Mouse (Mus musculus): ENCODE measurements around the gene Cyth1. TPM values are rescaled to one million over a fixed set of nuclear protein-coding genes. Genes with fewer than 3 reads are reported as not detected.
A peak's percentile ranks its signal among the peaks of the same experiment; 100 is the strongest.

Gene Cyth1
- polyA plus RNA-seq, 1 experiment = 19.6 TPM

- Histone ChIP-seq H3K4me3 (ENCODE audit: low read depth, low read length) (peak overlapping the region; percentile 32), H3K4me1 (ENCODE audit: control insufficient read depth, insufficient read depth, insufficient read length, low read length) (peaks cover 41% of the 10 kb centered on the region)
- WGBS = 60% methylated on average over 9 of the region's 9 CpGs
These were observed 46.5 kb downstream of the Cyth1 start for GRCm38 (mm10) chr11:118201833-118202409.

GRCm38 (mm10) chr11:118200834-118201830 is 47.3 kb downstream of the Cyth1 start:
- Histone ChIP-seq H3K27me3 (ENCODE audit: control insufficient read depth, insufficient read depth, low read length) (no peaks in the 10 kb centered on the region), H3K27ac (ENCODE audit: insufficient read depth, low read depth, low read length) (no peak overlapping the region), H3K4me3 (ENCODE audit: low read depth, low read length) (no peak overlapping the region), H3K36me3 (ENCODE audit: control insufficient read depth, insufficient read depth, low read length) (0 out of 2 replicates have a peak, but pooled peaks cover 1% of the 10 kb centered on the region), H3K4me1 (ENCODE audit: control insufficient read depth, insufficient read depth, insufficient read length, low read length) (peaks cover 44% of the 10 kb centered on the region)
- no peak for TF ChIP-seq CTCF (IDR thresholded peaks at IDR 0.05; ENCODE audit: extremely low read depth, insufficient read length, insufficient replicate concordance, low read depth, low read length)
- TF ChIP-seq POLR2A (IDR thresholded peaks at IDR 0.05; ENCODE audit: low read depth, low read length) = no peak
- 33% methylated on average over 11 of the region's 11 CpGs for WGBS

More at GRCm38 (mm10) chr11:118201833-118202409, 46.5 kb downstream of the Cyth1 start:
- TF ChIP-seq CTCF (IDR thresholded peaks at IDR 0.05; ENCODE audit: extremely low read depth, insufficient read length, insufficient replicate concordance, low read depth, low read length) (no peak), POLR2A (IDR thresholded peaks at IDR 0.05; ENCODE audit: low read depth, low read length) (no peak)
- Histone ChIP-seq H3K36me3 (ENCODE audit: control insufficient read depth, insufficient read depth, low read length) (0 out of 2 replicates have a peak, but pooled peaks cover 1% of the 10 kb centered on the region), H3K27ac (ENCODE audit: insufficient read depth, low read depth, low read length) (0 out of 2 replicates have a peak overlapping the region, but pooled peaks have one; percentile 20), H3K27me3 (ENCODE audit: control insufficient read depth, insufficient read depth, low read length) (no peaks in the 10 kb centered on the region)

- no peak for TF ChIP-seq CTCF (IDR thresholded peaks at IDR 0.05; ENCODE audit: extremely low read depth, insufficient read length, insufficient replicate concordance, low read depth, low read length)
- no peak for TF ChIP-seq POLR2A (IDR thresholded peaks at IDR 0.05; ENCODE audit: low read depth, low read length)
- no peak overlapping the region for H3K27ac ChIP-seq (ENCODE audit: insufficient read depth, low read depth, low read length)
- H3K36me3 ChIP-seq (ENCODE audit: control insufficient read depth, insufficient read depth, low read length) = no peaks in the 10 kb centered on the region
- WGBS = 84% methylated on average over 2 of the region's 2 CpGs
- no peaks in the 10 kb centered on the region for H3K27me3 ChIP-seq (ENCODE audit: control insufficient read depth, insufficient read depth, low read length)
- peaks cover 58% of the 10 kb centered on the region for H3K4me1 ChIP-seq (ENCODE audit: control insufficient read depth, insufficient read depth, insufficient read length, low read length)
- no peak overlapping the region for H3K4me3 ChIP-seq (ENCODE audit: low read depth, low read length)
These were observed 50.1 kb downstream of the Cyth1 start for GRCm38 (mm10) chr11:118198296-118198600.

GRCm38 (mm10) chr11:118197508-118198295 is 50.7 kb downstream of the Cyth1 start:
- TF ChIP-seq POLR2A (IDR thresholded peaks at IDR 0.05; ENCODE audit: low read depth, low read length) (no peak), CTCF (IDR thresholded peaks at IDR 0.05; ENCODE audit: extremely low read depth, insufficient read length, insufficient replicate concordance, low read depth, low read length) (no peak)
- no peaks in the 10 kb centered on the region for H3K27me3 ChIP-seq (ENCODE audit: control insufficient read depth, insufficient read depth, low read length)
- 64% methylated on average over 13 of the region's 13 CpGs for WGBS
- H3K4me3 ChIP-seq (ENCODE audit: low read depth, low read length) = no peak overlapping the region
- H3K36me3 ChIP-seq (ENCODE audit: control insufficient read depth, insufficient read depth, low read length) = no peaks in the 10 kb centered on the region
- H3K27ac ChIP-seq (ENCODE audit: insufficient read depth, low read depth, low read length) = no peak overlapping the region
- H3K4me1 ChIP-seq (ENCODE audit: control insufficient read depth, insufficient read depth, insufficient read length, low read length) = peaks cover 60% of the 10 kb centered on the region

GRCm38 (mm10) chr11:118196824-118197388 is 51.5 kb downstream of the Cyth1 start:
- peaks cover 5% of the 10 kb centered on the region; the same call in 1 of the 2 replicates for H3K36me3 ChIP-seq (ENCODE audit: control insufficient read depth, insufficient read depth, low read length)
- no peaks in the 10 kb centered on the region for H3K27me3 ChIP-seq (ENCODE audit: control insufficient read depth, insufficient read depth, low read length)
- peaks cover 53% of the 10 kb centered on the region for H3K4me1 ChIP-seq (ENCODE audit: control insufficient read depth, insufficient read depth, insufficient read length, low read length)
- no peak overlapping the region for H3K27ac ChIP-seq (ENCODE audit: insufficient read depth, low read depth, low read length)
- TF ChIP-seq CTCF (IDR thresholded peaks at IDR 0.05; ENCODE audit: extremely low read depth, insufficient read length, insufficient replicate concordance, low read depth, low read length) = no peak
- TF ChIP-seq POLR2A (IDR thresholded peaks at IDR 0.05; ENCODE audit: low read depth, low read length) = no peak
- no peak overlapping the region for H3K4me3 ChIP-seq (ENCODE audit: low read depth, low read length)
- WGBS = 77% methylated on average over 10 of the region's 10 CpGs

GRCm38 (mm10) chr11:118193390-118194147 is 54.8 kb downstream of the Cyth1 start:
- H3K4me1 ChIP-seq (ENCODE audit: control insufficient read depth, insufficient read depth, insufficient read length, low read length) = peaks cover 29% of the 10 kb centered on the region
- WGBS = 44% methylated on average over 14 of the region's 14 CpGs
- no peak overlapping the region for H3K4me3 ChIP-seq (ENCODE audit: low read depth, low read length)
- peaks cover 12% of the 10 kb centered on the region; the same call in 1 of the 2 replicates for H3K36me3 ChIP-seq (ENCODE audit: control insufficient read depth, insufficient read depth, low read length)
- H3K27ac ChIP-seq (ENCODE audit: insufficient read depth, low read depth, low read length) = peak overlapping the region; percentile 7; the same call in 1 of the 2 replicates
- TF ChIP-seq POLR2A (IDR thresholded peaks at IDR 0.05; ENCODE audit: low read depth, low read length) (no peak), CTCF (IDR thresholded peaks at IDR 0.05; ENCODE audit: extremely low read depth, insufficient read length, insufficient replicate concordance, low read depth, low read length) (no peak)
- no peaks in the 10 kb centered on the region for H3K27me3 ChIP-seq (ENCODE audit: control insufficient read depth, insufficient read depth, low read length)
